Mouse (Mus musculus) midbrain, embryonic 11.5 days (tissue): Measurements from ENCODE around the gene Cyp2d12. TPM values are rescaled to one million over a fixed set of nuclear protein-coding genes. Genes with fewer than 3 reads are reported as not detected.
"Not testable (repeated sequence)": the region's sequence is repeated elsewhere in the genome, so short reads cannot be mapped to it uniquely, and the experiment has no call there.

ENCODE experiments used
- ATAC-seq: fragments of 200-750 bp; cut with Nextera tagmentation; 2 replicates; pipeline ENCODE4 v1.8.0; 2017; ENCODE audit warnings: moderate TSS enrichment, moderate library complexity; ENCODE audit not compliant: low FRiP score
- DNase-seq: peaks from one replicate; pipeline ENCODE4 v3.0.0; 2015; ENCODE audit warnings: low spot score; ENCODE audit errors: missing footprints
- H3K27ac ChIP-seq: fragments of 300-500 bp; sonication (generic); 2 replicates; pipeline ENCODE4 v1.5.1; 2014; ENCODE audit warnings: low read depth, low read length
- H3K27me3 ChIP-seq: fragments of 300-500 bp; sonication (generic); 2 replicates; pipeline ENCODE4 v1.6.1; 2014; ENCODE audit warnings: mild to moderate bottlenecking, low read length, moderate library complexity, mixed read lengths; ENCODE audit not compliant: control insufficient read depth, insufficient read depth
- H3K36me3 ChIP-seq: fragments of 300-500 bp; sonication (generic); 2 replicates; pipeline ENCODE4 v1.6.1; 2014; ENCODE audit warnings: mild to moderate bottlenecking, low read length, moderate library complexity, mixed read lengths; ENCODE audit not compliant: control insufficient read depth, insufficient read depth
- H3K4me1 ChIP-seq: fragments of 300-500 bp; sonication (generic); 2 replicates; pipeline ENCODE4 v1.6.1; 2014; ENCODE audit warnings: low read length; ENCODE audit not compliant: control insufficient read depth, insufficient read depth
- H3K4me2 ChIP-seq: fragments of 300-500 bp; sonication (generic); 2 replicates; pipeline ENCODE4 v1.6.1; 2014; ENCODE audit warnings: mild to moderate bottlenecking, moderate library complexity
- H3K4me3 ChIP-seq: fragments of 300-500 bp; sonication (generic); 2 replicates; pipeline ENCODE4 v1.5.1; 2014; ENCODE audit warnings: low read depth, low read length
- H3K9ac ChIP-seq: fragments of 300-500 bp; sonication (generic); 2 replicates; pipeline ENCODE4 v1.6.1; 2014; ENCODE audit warnings: low read length
- H3K9me3 ChIP-seq: fragments of 300-500 bp; sonication (generic); 2 replicates; pipeline ENCODE4 v1.6.1; 2016; ENCODE audit warnings: low read length; ENCODE audit not compliant: control insufficient read depth
- WGBS: fragments of 180-500 bp; shearing (Covaris S2); extraction: QIAGEN DNeasy Blood & Tissue Kit; methylation state at CpG from one replicate; pipeline ENCODE4 v1.1.7; 2014; 5-methylcytosine and 5-hydroxymethylcytosine counted together
- polyA plus RNA-seq: library from polyadenylated mRNA; unstranded; fragments of >200 nt; fragmentation: Nextera tagmentation; extraction: Ambion mirVana; gene quantifications from 2 replicates; pipeline ENCODE4 v1.2.1, GENCODE M21; 2014

Gene Cyp2d12
- polyA plus RNA-seq: not detected in 2 replicates

DNA sequence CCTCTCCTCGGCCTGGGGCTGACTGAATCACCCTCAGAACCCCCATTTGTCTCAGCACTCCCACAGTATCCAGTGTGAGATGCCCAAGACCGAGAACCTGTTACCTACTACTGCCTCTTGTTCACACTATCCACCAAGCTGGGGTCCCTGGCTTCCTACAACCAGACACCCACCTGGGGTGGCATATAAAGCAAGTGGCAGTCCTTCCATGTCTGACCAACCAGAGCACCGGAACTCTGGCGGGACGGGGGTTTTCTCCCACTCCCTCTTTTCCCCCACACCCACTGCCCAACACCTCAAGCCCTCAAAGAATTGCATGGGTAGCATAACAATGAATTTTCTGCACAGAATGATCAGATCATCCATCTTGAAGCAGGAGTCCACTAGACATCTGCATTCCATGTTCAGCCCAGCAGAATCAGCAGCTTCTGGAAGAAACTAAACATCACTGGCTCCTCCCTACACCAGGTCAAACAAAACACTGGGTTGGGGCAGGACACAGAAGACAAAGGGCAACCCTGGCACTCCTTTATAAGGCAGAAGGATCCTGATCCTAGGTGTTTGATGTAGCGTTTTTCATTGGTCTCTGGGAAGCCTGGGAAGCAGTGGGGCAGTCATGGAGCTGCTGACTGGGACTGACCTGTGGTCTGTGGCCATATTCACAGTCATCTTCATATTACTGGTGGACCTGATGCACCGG is at the start of gene Cyp2d12:
Cyp2d12 (plus strand) TSS at position 542 of the 700 bp plus-strand sequence.
- no peak for ATAC-seq
- no peak within 1 kb of the TSS for H3K27ac ChIP-seq
- no peaks in the 10 kb centered on the region for H3K9me3 ChIP-seq
- DNase-seq: no peak
- no peaks in the 10 kb centered on the region for H3K36me3 ChIP-seq
- no peaks in the 10 kb centered on the region for H3K4me1 ChIP-seq
- H3K4me2 ChIP-seq: no peak within 1 kb of the TSS
- H3K27me3 ChIP-seq: no peaks in the 10 kb centered on the region
- H3K9ac ChIP-seq: no peak within 1 kb of the TSS
- no peak within 1 kb of the TSS for H3K4me3 ChIP-seq
- 84% methylated on average over 7 of the region's 7 CpGs for WGBS

DNA sequence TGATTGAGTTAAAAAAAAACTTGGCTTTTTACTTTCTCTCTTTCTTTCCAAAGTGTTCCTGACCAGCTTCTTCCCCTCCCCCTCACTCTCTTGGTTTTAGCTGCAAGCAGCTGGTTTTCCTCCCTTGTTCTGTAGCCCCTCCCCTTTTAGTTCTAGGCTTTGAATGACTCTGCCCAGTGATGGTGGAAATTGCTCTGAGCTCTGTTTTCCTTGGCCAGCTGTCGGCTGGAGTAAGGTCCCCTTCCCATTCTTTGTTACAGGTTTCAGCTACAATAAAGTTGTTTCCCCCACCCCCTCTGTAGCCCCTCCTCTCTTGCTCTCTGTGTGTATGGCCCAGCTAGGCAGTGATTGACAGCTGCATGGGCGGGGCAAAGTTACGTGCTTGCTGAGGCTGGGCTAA is 47.9 kb upstream of the Cyp2d12 start:
- no peak for ATAC-seq
- H3K27ac ChIP-seq: no peak overlapping the region
- H3K4me3 ChIP-seq: no peak overlapping the region
- no peak overlapping the region for H3K9ac ChIP-seq
- no peaks in the 10 kb centered on the region; the same call in 1 of the 2 replicates for H3K9me3 ChIP-seq
- H3K36me3 ChIP-seq: no peaks in the 10 kb centered on the region
- H3K27me3 ChIP-seq: no peaks in the 10 kb centered on the region
- H3K4me1 ChIP-seq: no peaks in the 10 kb centered on the region
- whole genome bisulfite sequencing: 73% methylated on average over 3 of the region's 3 CpGs
- no peak overlapping the region for H3K4me2 ChIP-seq
- no peak for DNase-seq

DNA sequence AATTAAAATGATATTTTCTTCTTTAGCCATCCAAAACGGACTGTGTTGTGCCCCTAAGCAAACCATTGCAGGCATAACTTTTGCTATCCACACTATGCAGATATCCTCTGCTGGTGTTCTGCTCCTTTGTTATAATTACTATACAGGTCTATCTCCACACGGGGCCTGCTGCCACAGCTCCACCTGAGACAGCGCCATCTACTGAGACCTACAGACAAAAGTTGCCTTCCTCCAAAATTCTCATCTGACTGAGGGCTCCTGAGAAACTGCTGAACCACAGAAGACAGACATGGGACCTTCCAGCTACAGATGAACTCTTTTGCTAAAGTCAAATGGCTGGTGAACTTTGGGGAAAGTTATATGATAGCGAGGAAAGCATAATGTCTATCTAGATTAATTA is 47.1 kb upstream of the Cyp2d12 start:
- not testable (repeated sequence) for H3K4me1 ChIP-seq, H3K4me3 ChIP-seq, H3K9ac ChIP-seq, H3K27ac ChIP-seq, H3K27me3 ChIP-seq, H3K36me3 ChIP-seq, ATAC-seq, H3K4me2 ChIP-seq, H3K9me3 ChIP-seq, DNase-seq
- 49% methylated on average over 4 of the region's 4 CpGs for WGBS

DNA sequence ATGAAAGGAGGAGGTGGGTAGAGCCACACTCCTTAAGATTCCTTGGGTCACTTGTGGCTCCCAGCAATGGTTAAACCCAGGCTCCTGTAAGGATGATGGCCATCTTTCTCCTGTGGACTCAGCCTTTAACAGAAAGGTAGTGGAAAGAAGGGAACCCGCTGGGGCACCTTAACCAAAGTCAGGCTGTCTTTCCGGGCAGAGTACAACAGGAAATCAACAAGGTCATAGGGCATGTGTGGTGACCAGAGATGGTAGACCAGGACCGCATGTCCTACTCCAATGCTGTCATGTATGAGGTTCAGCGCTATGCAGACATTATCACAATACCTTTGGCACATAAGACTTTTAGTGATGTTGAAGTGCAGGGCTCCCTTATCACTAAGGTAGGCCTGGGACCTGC is 45.4 kb upstream of the Cyp2d12 start:
- H3K27me3 ChIP-seq, ATAC-seq, H3K36me3 ChIP-seq, H3K9ac ChIP-seq, H3K4me3 ChIP-seq, DNase-seq, H3K4me2 ChIP-seq, H3K4me1 ChIP-seq, H3K9me3 ChIP-seq, H3K27ac ChIP-seq: not testable (repeated sequence)
- 92% methylated on average over 4 of the region's 4 CpGs for WGBS

DNA sequence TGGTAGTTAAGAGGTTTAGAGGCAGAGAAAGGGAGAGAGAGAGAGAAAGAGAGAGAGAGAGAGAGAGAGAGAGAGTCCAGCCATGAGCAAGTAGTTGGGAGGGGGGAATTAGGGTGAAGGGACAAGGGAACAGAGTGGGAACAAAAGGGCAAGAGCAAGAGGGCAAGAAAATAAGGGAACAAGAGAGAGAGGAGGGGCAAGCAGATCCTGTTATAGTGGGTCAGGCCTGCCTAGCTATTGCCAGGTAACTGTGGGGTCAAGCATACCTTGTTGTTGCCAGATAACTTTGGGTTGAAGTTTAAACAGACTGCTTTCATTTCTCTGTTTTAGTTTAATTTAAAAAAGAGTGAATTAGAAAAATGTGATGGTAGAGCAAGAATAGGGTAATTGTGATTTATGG is 44.4 kb upstream of the Cyp2d12 start:
- H3K4me3 ChIP-seq, ATAC-seq, H3K36me3 ChIP-seq, H3K9ac ChIP-seq, H3K27me3 ChIP-seq, H3K4me2 ChIP-seq, DNase-seq, H3K27ac ChIP-seq, H3K4me1 ChIP-seq, H3K9me3 ChIP-seq: not testable (repeated sequence)

DNA sequence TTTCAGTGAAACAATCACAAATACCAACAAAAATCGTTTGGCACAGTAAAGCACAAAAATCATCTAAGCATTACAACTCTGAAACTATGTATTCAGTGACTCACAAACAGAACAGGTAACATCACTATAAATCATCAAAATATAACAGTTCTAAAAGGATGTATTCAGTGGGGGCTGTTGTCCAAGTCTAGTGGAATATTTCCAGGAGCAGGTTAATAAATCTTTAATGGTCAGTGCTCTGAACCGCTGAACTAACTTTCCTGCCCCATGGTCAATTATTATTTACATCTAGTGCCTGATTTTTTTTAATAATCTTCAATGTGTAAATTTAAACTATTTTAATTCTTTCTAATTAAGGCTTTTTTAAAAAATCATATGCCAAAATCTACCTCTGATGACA is 42.8 kb upstream of the Cyp2d12 start:
- H3K4me3 ChIP-seq, DNase-seq, H3K9ac ChIP-seq, H3K36me3 ChIP-seq, H3K4me1 ChIP-seq, H3K9me3 ChIP-seq, H3K27ac ChIP-seq, H3K4me2 ChIP-seq, H3K27me3 ChIP-seq, ATAC-seq: not testable (repeated sequence)
- 81% methylated on average over 2 of the region's 2 CpGs for WGBS

DNA sequence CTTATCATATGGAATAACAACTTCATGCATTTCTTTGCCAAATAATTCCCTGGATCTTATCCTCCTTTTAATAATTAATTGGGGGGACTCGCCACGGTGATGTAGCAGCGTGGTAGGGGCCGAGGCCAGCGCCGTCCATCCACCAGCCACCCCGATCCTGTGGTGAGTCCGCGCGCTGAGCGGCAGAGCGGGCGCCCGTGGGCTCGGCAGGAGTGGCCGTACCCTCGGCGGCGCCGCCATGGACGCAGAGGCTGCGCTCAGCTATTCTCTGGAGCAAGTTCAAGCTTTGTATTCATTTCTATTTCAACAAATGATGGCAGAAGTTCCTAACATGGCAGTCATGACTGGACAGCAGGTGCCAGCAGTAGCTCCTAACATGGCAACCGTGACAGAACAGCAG is 38.7 kb upstream of the Cyp2d12 start:
- H3K27ac ChIP-seq, H3K36me3 ChIP-seq, H3K4me1 ChIP-seq, H3K4me2 ChIP-seq, H3K9ac ChIP-seq, H3K9me3 ChIP-seq, DNase-seq, ATAC-seq, H3K4me3 ChIP-seq, H3K27me3 ChIP-seq: not testable (repeated sequence)
- 90% methylated on average over 22 of the region's 23 CpGs for WGBS

DNA sequence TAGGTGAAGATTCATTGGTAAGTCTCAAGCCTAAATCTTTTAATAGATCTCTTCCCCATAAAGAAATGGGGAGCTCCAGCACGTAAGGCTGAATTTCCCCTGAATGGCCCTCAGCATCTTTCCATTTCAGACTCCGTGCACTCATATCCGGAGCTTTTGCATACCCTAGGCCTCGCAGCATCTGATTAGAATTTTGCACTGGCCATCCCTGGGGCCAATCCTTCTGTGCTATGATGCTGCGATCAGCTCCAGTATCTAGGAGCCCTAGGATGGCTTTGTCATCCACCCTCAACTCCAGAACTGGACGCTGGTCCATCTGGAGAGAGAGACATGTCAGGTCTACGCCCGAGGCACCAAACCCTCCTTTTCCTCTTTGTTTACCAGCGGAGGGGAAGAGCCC is 27.5 kb upstream of the Cyp2d12 start:
- not testable (repeated sequence) for H3K4me1 ChIP-seq, H3K9me3 ChIP-seq, H3K4me3 ChIP-seq, H3K36me3 ChIP-seq, H3K9ac ChIP-seq, H3K27ac ChIP-seq, DNase-seq, H3K4me2 ChIP-seq, H3K27me3 ChIP-seq, ATAC-seq
- 87% methylated on average over 4 of the region's 9 CpGs for WGBS

DNA sequence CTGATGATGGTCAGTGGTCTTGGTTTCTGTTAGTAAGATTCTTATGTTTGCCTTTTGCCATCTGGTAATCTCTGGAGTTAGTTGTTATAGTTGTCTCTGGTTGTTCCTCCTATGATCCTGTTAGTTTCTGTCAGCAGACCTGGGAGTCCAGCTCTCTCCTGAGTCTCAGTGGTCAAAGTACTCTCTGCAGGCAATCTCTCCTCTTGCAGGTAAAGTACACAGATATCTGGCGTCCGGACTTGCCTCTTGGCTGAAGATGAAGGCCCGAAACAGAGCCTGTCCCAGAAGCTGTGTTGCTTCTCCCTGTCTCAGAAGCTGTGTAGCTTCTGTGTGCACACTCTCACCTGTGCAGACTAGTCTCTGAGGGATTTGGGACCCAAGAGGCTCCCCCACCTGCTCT is 22.2 kb upstream of the Cyp2d12 start:
- H3K9ac ChIP-seq, H3K4me3 ChIP-seq, H3K27ac ChIP-seq, ATAC-seq, H3K4me2 ChIP-seq, DNase-seq, H3K9me3 ChIP-seq, H3K4me1 ChIP-seq, H3K27me3 ChIP-seq, H3K36me3 ChIP-seq: not testable (repeated sequence)
- WGBS: 96% methylated on average over 3 of the region's 3 CpGs
